Mouse (Mus musculus) neural tube, embryonic 12.5 days (tissue): ENCODE data around the gene Lcn10. TPM values are rescaled to one million over a fixed set of nuclear protein-coding genes. Genes with fewer than 3 reads are reported as not detected.
A peak's percentile ranks its signal among the peaks of the same experiment; 100 is the strongest.
"Not testable (repeated sequence)": the region's sequence is repeated elsewhere in the genome, so short reads cannot be mapped to it uniquely, and the experiment has no call there.

Experiments used
- ATAC-seq: fragments of 200-750 bp; cut with Nextera tagmentation; 2 replicates; pipeline ENCODE4 v1.8.0; 2017; ENCODE audit warnings: low read depth, mild to moderate bottlenecking, moderate TSS enrichment, moderate library complexity; ENCODE audit not compliant: low FRiP score
- H3K27ac ChIP-seq: fragments of 300-500 bp; sonication (generic); 2 replicates; pipeline ENCODE4 v1.5.1; 2016
- H3K27me3 ChIP-seq: fragments of 300-500 bp; sonication (generic); replicated peaks from 2 replicates; pipeline ENCODE4 v1.6.1; 2016; ENCODE audit warnings: mild to moderate bottlenecking
- H3K36me3 ChIP-seq: fragments of 300-500 bp; sonication (generic); 2 replicates; pipeline ENCODE4 v1.6.1; 2016; ENCODE audit warnings: mild to moderate bottlenecking
- H3K4me1 ChIP-seq: fragments of 300-500 bp; sonication (generic); 2 replicates; pipeline ENCODE4 v1.6.1; 2016
- H3K4me2 ChIP-seq: fragments of 300-500 bp; sonication (generic); replicated peaks from 2 replicates; pipeline ENCODE4 v1.6.1; 2016; ENCODE audit warnings: mild to moderate bottlenecking
- H3K4me3 ChIP-seq: fragments of 300-500 bp; sonication (generic); 2 replicates; pipeline ENCODE4 v1.5.1; 2016
- H3K9ac ChIP-seq: fragments of 300-500 bp; sonication (generic); 2 replicates; pipeline ENCODE4 v1.6.1; 2016; ENCODE audit warnings: mild to moderate bottlenecking
- H3K9me3 ChIP-seq: fragments of 300-500 bp; sonication (generic); 2 replicates; pipeline ENCODE4 v1.6.1; 2016; ENCODE audit warnings: mild to moderate bottlenecking
- WGBS: fragments of 180-500 bp; shearing (Covaris S2); methylation state at CpG from one replicate; pipeline ENCODE4 v1.1.7; 2016; 5-methylcytosine and 5-hydroxymethylcytosine counted together
- polyA plus RNA-seq: library from polyadenylated mRNA; unstranded; fragments of >200 nt; fragmentation: Nextera tagmentation; extraction: Ambion mirVana; gene quantifications from 2 replicates; pipeline ENCODE4 v1.2.1, GENCODE M21; 2016

Lcn10 gene
- polyA plus RNA-seq, 1 experiment from 2014 or later = not detected

- H3K27ac ChIP-seq = no peak overlapping the region
- H3K4me1 ChIP-seq = no peaks in the 10 kb centered on the region
- H3K4me3 ChIP-seq = no peak overlapping the region
- no peak for ATAC-seq
- no peak overlapping the region for H3K4me2 ChIP-seq
- no peaks in the 10 kb centered on the region for H3K36me3 ChIP-seq
- H3K27me3 ChIP-seq = no peaks in the 10 kb centered on the region
- H3K9me3 ChIP-seq = no peaks in the 10 kb centered on the region
- no peak overlapping the region for H3K9ac ChIP-seq
- WGBS = 74% methylated on average over 1 of the region's 1 CpGs
Measured at GRCm38 (mm10) chr2:25666516-25666915, 16.0 kb upstream of the Lcn10 start.

DNA sequence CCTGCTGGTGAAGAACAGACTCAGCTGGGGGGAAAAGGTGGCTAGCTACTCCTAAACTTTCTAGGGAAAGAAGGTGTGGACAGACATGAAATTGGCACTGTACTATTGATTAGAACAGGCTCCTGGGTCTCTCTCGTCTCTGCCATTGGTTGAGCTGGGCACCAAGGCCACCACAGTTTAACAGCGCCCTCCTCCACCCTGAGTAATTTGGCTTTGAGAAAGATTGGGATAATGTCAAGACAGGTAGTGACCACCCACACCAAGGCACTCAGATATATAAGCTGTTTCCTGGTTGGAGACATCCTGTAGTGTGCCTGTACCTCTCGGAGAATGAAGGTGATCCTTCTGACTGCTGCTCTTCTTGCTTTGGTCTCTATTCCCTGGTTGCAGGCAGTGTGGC is 6.0 kb upstream of the Lcn10 start, which contains the start of gene Lcn6:
TSS of gene Lcn6 (plus strand) at position 301 of the 400 bp plus-strand sequence.
- H3K9me3 ChIP-seq = no peaks in the 10 kb centered on the region
- no peak for ATAC-seq
- H3K4me2 ChIP-seq = no peak within 1 kb of the TSS
- no peak within 1 kb of the TSS for H3K9ac ChIP-seq
- no peaks in the 10 kb centered on the region for H3K4me1 ChIP-seq
- H3K36me3 ChIP-seq = no peaks in the 10 kb centered on the region
- no peaks in the 10 kb centered on the region for H3K27me3 ChIP-seq
- WGBS = 90% methylated on average over 3 of the region's 3 CpGs
- H3K4me3 ChIP-seq = no peak within 1 kb of the TSS
- no peak within 1 kb of the TSS for H3K27ac ChIP-seq

- Histone ChIP-seq H3K9ac (no peak overlapping the region), H3K9me3 (no peaks in the 10 kb centered on the region), H3K27ac (no peak overlapping the region), H3K36me3 (no peaks in the 10 kb centered on the region), H3K27me3 (no peaks in the 10 kb centered on the region), H3K4me3 (no peak overlapping the region), H3K4me2 (no peak overlapping the region), H3K4me1 (no peaks in the 10 kb centered on the region)
- no peak for ATAC-seq
- 86% methylated on average over 6 of the region's 6 CpGs for WGBS
Measured at GRCm38 (mm10) chr2:25679559-25679958, 3.0 kb upstream of the Lcn10 start.

DNA sequence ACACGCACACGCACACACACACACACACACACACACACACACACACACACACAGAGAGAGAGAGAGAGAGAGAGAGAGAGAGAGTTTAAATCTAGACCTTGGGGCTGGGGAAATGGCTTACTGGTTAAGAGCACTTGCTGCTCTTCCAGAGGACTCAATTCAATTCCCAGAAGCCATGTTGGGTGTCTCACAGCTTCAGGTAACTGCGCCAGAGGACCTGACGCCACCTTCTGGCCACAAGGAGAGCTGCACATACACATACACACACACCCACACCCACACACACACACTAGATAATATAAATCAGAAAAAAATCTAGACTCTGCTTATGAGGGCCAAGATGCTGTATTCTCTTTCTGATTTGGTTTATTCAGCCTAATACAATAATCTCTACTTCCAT is 4.4 kb downstream of the Lcn10 start:
- Histone ChIP-seq H3K4me1 (no peaks in the 10 kb centered on the region), H3K9ac (no peak overlapping the region)
- 59% methylated on average over 2 of the region's 4 CpGs for WGBS

DNA sequence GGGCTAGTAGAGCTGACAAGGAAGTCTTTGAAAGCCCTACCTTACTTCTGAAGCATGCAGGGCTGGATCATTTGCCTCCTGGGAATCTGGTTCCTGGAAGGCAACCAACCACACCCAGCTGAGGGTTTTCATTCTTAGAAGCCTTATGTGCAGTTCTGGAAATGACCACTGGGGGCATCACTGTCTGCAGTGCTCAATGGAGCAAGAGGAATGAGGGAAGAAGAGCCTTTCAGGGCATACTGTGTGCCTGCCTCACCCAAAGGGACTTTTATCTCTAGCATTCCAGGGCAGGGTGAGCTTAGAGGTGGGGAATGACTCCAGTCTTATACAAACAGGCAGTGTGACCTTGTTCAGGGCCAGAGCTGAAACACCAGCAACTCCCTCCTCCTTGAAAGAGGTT is 12.1 kb downstream of the Lcn10 start:
- Histone ChIP-seq H3K27ac (no peak overlapping the region), H3K9ac (no peak overlapping the region), H3K4me2 (no peak overlapping the region), H3K4me1 (no peaks in the 10 kb centered on the region), H3K36me3 (no peaks in the 10 kb centered on the region), H3K9me3 (no peaks in the 10 kb centered on the region), H3K27me3 (no peaks in the 10 kb centered on the region), H3K4me3 (no peak overlapping the region)
- no peak for ATAC-seq

More for the DNA sequence above, 4.4 kb downstream of the Lcn10 start:
- H3K27me3 ChIP-seq = no peaks in the 10 kb centered on the region
- ATAC-seq = no peak
- H3K4me3 ChIP-seq = no peak overlapping the region
- no peaks in the 10 kb centered on the region for H3K9me3 ChIP-seq
- H3K36me3 ChIP-seq = no peaks in the 10 kb centered on the region
- no peak overlapping the region for H3K4me2 ChIP-seq
- no peak overlapping the region for H3K27ac ChIP-seq

- WGBS = 68% methylated on average over 4 of the region's 4 CpGs
- Histone ChIP-seq H3K4me2 (no peak overlapping the region), H3K36me3 (no peaks in the 10 kb centered on the region), H3K27me3 (no peaks in the 10 kb centered on the region), H3K27ac (no peak overlapping the region), H3K9ac (no peak overlapping the region), H3K9me3 (no peaks in the 10 kb centered on the region), H3K4me3 (no peak overlapping the region), H3K4me1 (no peaks in the 10 kb centered on the region)
- ATAC-seq = no peak
Measured at GRCm38 (mm10) chr2:25696951-25697350, 14.4 kb downstream of the Lcn10 start.

GRCm38 (mm10) chr2:25698696-25699095 is 16.2 kb downstream of the Lcn10 start:
- WGBS = 89% methylated on average over 2 of the region's 2 CpGs
- Histone ChIP-seq H3K9me3 (no peaks in the 10 kb centered on the region), H3K27ac (no peak overlapping the region), H3K36me3 (no peaks in the 10 kb centered on the region), H3K27me3 (no peaks in the 10 kb centered on the region), H3K4me1 (no peaks in the 10 kb centered on the region), H3K4me2 (no peak overlapping the region), H3K9ac (no peak overlapping the region), H3K4me3 (no peak overlapping the region)
- no peak for ATAC-seq

- H3K4me2 ChIP-seq, H3K27me3 ChIP-seq, ATAC-seq, H3K36me3 ChIP-seq, H3K4me1 ChIP-seq, H3K9ac ChIP-seq, H3K4me3 ChIP-seq, H3K27ac ChIP-seq, H3K9me3 ChIP-seq: not testable (repeated sequence)
- 87% methylated on average over 3 of the region's 3 CpGs for WGBS
Measured at GRCm38 (mm10) chr2:25699743-25700142, 17.2 kb downstream of the Lcn10 start, which contains the start of gene Obp2a. Obp2a (plus strand) TSS chr2:25700043.

GRCm38 (mm10) chr2:25701001-25701400 is 18.5 kb downstream of the Lcn10 start:
- ATAC-seq = no peak
- no peaks in the 10 kb centered on the region for H3K27me3 ChIP-seq
- 84% methylated on average over 5 of the region's 5 CpGs for WGBS
- no peak overlapping the region for H3K4me3 ChIP-seq
- no peak overlapping the region for H3K9ac ChIP-seq
- H3K4me2 ChIP-seq = no peak overlapping the region
- no peaks in the 10 kb centered on the region for H3K4me1 ChIP-seq
- no peaks in the 10 kb centered on the region for H3K36me3 ChIP-seq
- no peaks in the 10 kb centered on the region for H3K9me3 ChIP-seq
- H3K27ac ChIP-seq = no peak overlapping the region

GRCm38 (mm10) chr2:25703706-25704105 is 21.2 kb downstream of the Lcn10 start:
- H3K27ac ChIP-seq = no peak overlapping the region
- 83% methylated on average over 4 of the region's 4 CpGs for WGBS
- ATAC-seq = no peak
- H3K27me3 ChIP-seq = no peaks in the 10 kb centered on the region
- no peaks in the 10 kb centered on the region for H3K9me3 ChIP-seq
- H3K9ac ChIP-seq = no peak overlapping the region
- H3K4me3 ChIP-seq = no peak overlapping the region
- no peaks in the 10 kb centered on the region for H3K36me3 ChIP-seq
- H3K4me1 ChIP-seq = peaks cover 8% of the 10 kb centered on the region
- H3K4me2 ChIP-seq = no peak overlapping the region

DNA sequence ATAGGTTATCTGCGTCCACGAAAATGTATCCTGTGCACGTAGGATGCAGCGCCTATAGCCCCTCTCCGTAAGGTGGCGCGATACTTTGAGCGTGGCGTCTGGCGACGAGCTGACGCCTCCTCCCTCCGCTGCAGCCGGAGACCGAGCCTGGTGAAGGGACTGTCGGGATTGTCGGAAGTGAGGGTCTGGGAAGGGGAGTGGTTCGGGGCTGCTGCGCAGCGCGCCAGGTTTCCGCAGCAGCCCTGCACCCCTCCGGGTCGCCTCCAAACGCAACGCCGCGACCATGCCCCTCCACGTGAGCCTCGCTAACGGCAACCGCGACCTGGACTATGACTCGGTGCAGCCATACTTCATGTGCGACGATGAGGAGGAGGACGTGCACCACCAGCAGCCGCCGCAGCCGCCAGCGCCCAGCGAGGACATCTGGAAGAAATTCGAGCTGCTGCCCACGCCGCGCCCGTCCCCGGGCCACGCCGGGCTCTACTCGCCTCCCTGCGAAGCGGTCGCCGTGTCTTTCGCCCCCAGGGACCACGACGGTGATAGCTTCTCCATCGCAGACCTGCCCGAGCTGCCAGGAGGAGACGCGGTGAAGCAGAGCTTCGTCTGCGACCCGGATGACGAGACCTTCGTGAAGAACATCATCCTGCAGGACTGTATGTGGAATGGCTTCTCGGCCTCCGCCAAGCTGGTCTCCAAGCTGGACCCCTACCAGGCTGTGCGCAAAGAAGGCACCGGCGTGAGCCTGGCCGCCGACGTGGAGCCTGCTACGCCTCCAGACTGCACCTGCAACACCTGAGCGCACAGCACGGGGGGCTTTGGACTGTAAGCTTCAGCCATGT is 24.3 kb downstream of the Lcn10 start, which contains the start of gene Bmyc:
TSS of gene Bmyc (plus strand) at position 97 of the 839 bp plus-strand sequence.
- Histone ChIP-seq H3K4me1 (peaks cover 12% of the 10 kb centered on the region), H3K4me3 (peak within 1 kb of the TSS; percentile 72), H3K4me2 (peak within 1 kb of the TSS; percentile 82), H3K9ac (peak within 1 kb of the TSS; percentile 76), H3K9me3 (no peaks in the 10 kb centered on the region), H3K27me3 (no peaks in the 10 kb centered on the region), H3K27ac (peak within 1 kb of the TSS; percentile 62), H3K36me3 (no peaks in the 10 kb centered on the region)
- under 1% methylated on average over 78 of the region's 78 CpGs for WGBS
- ATAC-seq = peak; percentile 89

DNA sequence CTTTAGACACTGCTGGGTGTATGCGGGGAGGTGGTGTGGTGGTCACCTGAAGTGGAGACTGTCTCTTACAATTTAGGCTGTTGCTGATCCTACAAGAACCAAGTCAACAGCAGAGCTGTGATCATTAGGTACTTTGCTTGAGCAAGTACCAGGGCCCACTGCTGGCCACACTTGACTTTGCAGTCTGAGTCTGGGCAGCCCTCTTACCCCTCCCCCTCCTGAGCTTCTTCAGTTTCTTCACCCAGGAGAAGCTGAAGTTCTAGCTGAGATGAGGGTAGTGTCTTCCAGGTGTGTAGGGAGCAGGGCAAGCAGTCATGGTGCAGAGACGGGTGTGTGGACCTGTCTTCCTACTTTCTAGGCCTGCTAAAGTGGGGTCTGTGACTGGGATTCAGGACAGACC is 25.6 kb downstream of the Lcn10 start:
- WGBS = 76% methylated on average over 2 of the region's 2 CpGs
- Histone ChIP-seq H3K9ac (no peak overlapping the region), H3K4me3 (no peak overlapping the region)

DNA sequence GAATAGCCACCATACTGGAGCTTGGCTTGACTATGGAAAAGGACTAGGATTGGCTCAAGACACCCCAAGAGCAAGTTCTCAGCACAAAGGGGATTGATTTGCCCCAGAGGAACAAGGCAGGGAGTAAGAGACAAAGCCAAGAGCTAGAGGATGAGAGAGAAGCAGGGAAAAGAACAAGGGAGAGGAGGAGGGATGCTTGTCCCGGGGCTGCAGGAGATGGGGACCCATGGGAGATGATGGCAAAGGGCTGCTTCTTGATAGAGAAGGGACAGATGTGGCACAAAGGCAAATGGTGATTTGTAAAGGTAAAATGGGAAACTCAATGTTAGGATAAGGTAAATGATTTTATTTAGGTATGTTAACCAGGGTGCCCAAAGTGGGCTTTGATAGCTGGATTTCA is 26.5 kb downstream of the Lcn10 start:
- peaks cover 12% of the 10 kb centered on the region for H3K4me1 ChIP-seq
- H3K9ac ChIP-seq, H3K9me3 ChIP-seq, H3K27ac ChIP-seq, ATAC-seq, H3K4me2 ChIP-seq, H3K4me3 ChIP-seq, H3K36me3 ChIP-seq, H3K27me3 ChIP-seq: not testable (repeated sequence)
- WGBS = 88% methylated on average over 1 of the region's 1 CpGs

More for the DNA sequence above, 25.6 kb downstream of the Lcn10 start:
- H3K4me1 ChIP-seq = peaks cover 12% of the 10 kb centered on the region
- H3K4me2 ChIP-seq = peak overlapping the region; percentile 35
- H3K36me3 ChIP-seq = no peaks in the 10 kb centered on the region
- ATAC-seq = no peak
- H3K27me3 ChIP-seq = no peaks in the 10 kb centered on the region
- no peaks in the 10 kb centered on the region for H3K9me3 ChIP-seq
- H3K27ac ChIP-seq = no peak overlapping the region
